Comparison of ENCODE assay signal across 8 mouse cellular contexts in genomic region chr15:99030585-99031387, GRCm38 (mm10). TPM values are rescaled to one million over a fixed set of nuclear protein-coding genes. Genes with fewer than 3 reads are reported as not detected.
DNase-seq lines count a peak whose midpoint lies in the region; ATAC-seq and TF ChIP-seq lines count a peak whose summit lies in the region.

No protein-coding gene starts in this region.

- peak overlapping the region; percentile 45 for H3K9ac ChIP-seq in hindbrain, embryonic 11.5 days (ENCODE audit: low read depth, low read length)
- H3K9ac ChIP-seq in limb, embryonic 15.5 days = peak overlapping the region; percentile 72
- no peak overlapping the region for H3K9ac ChIP-seq in midbrain, embryonic 15.5 days

- H3K27me3 ChIP-seq in embryonic facial prominence, embryonic 10.5 days (replicated peaks; ENCODE audit: low read depth, poor library complexity, severe bottlenecking) = no peaks in the 10 kb centered on the region
- H3K27me3 ChIP-seq in hindbrain, embryonic 11.5 days (ENCODE audit: control insufficient read depth, insufficient read depth, low read length) = peaks cover 6% of the 10 kb centered on the region
- no peaks in the 10 kb centered on the region for H3K27me3 ChIP-seq in limb, embryonic 15.5 days
- H3K27me3 ChIP-seq in midbrain, embryonic 15.5 days (replicated peaks) = peaks cover 3% of the 10 kb centered on the region; the same call in 1 of the 2 replicates

- WGBS in embryonic facial prominence, embryonic 10.5 days = 14% methylated on average over 26 of the region's 26 CpGs
- WGBS in hindbrain, embryonic 11.5 days = 20% methylated on average over 26 of the region's 26 CpGs
- 7% methylated on average over 26 of the region's 26 CpGs for WGBS in limb, embryonic 15.5 days
- WGBS in midbrain, embryonic 15.5 days = 15% methylated on average over 26 of the region's 26 CpGs

- H3K9me3 ChIP-seq in embryonic facial prominence, embryonic 10.5 days = no peaks in the 10 kb centered on the region
- no peaks in the 10 kb centered on the region for H3K9me3 ChIP-seq in hindbrain, embryonic 11.5 days (ENCODE audit: control insufficient read depth, low read length)
- no peaks in the 10 kb centered on the region for H3K9me3 ChIP-seq in limb, embryonic 15.5 days
- H3K9me3 ChIP-seq in midbrain, embryonic 15.5 days = no peaks in the 10 kb centered on the region

- peak overlapping the region; percentile 90 for H3K27ac ChIP-seq in gastrocnemius, adult 2 months
- H3K27ac ChIP-seq in embryonic facial prominence, embryonic 10.5 days (replicated peaks) = peak overlapping the region; percentile 90
- no peak overlapping the region for H3K27ac ChIP-seq in hindbrain, embryonic 11.5 days (ENCODE audit: low read depth, low read length)
- H3K27ac ChIP-seq in limb, embryonic 15.5 days = peak overlapping the region; percentile 92
- H3K27ac ChIP-seq in midbrain, embryonic 15.5 days = no peak overlapping the region

- peaks cover 19% of the 10 kb centered on the region for H3K36me3 ChIP-seq in embryonic facial prominence, embryonic 10.5 days (replicated peaks)
- H3K36me3 ChIP-seq in hindbrain, embryonic 11.5 days (ENCODE audit: control insufficient read depth, insufficient read depth, low read length) = no peaks in the 10 kb centered on the region
- peaks cover 14% of the 10 kb centered on the region for H3K36me3 ChIP-seq in limb, embryonic 15.5 days
- H3K36me3 ChIP-seq in midbrain, embryonic 15.5 days (replicated peaks) = no peaks in the 10 kb centered on the region

- peak overlapping the region; percentile 63 for H3K4me2 ChIP-seq in hindbrain, embryonic 11.5 days (replicated peaks; ENCODE audit: low read depth, low read length)
- H3K4me2 ChIP-seq in limb, embryonic 15.5 days = peak overlapping the region; percentile 60
- H3K4me2 ChIP-seq in midbrain, embryonic 15.5 days = peak overlapping the region; percentile 62

- peak; percentile 65 for DNase-seq in gastrocnemius, adult 2 months
- no peak for DNase-seq in gastrocnemius, postnatal 4 days (ENCODE audit: low spot score in 2 of 2)
- peak; percentile 45 for DNase-seq in embryonic facial prominence, embryonic 10.5 days (ENCODE audit: low spot score)
- DNase-seq in hindbrain, embryonic 11.5 days (ENCODE audit: low spot score) = no peak
- peak; percentile 28 for DNase-seq in thymus, postnatal 0 days (ENCODE audit: low spot score)
- no peak for DNase-seq in cerebellum, adult 11 months

- no peak for TF ChIP-seq CTCF in gastrocnemius, adult 2 months (IDR thresholded peaks at IDR 0.05)

- H3K4me1 ChIP-seq in embryonic facial prominence, embryonic 10.5 days = peaks cover 45% of the 10 kb centered on the region
- 0 out of 2 replicates have a peak, but pooled peaks cover 5% of the 10 kb centered on the region for H3K4me1 ChIP-seq in hindbrain, embryonic 11.5 days (replicated peaks; ENCODE audit: control insufficient read depth, insufficient read depth, low read length)
- peaks cover 33% of the 10 kb centered on the region for H3K4me1 ChIP-seq in limb, embryonic 15.5 days
- peaks cover 23% of the 10 kb centered on the region for H3K4me1 ChIP-seq in midbrain, embryonic 15.5 days

- intact Hi-C loops in gastrocnemius, adult 2 months (cut with DNase I) = no loop called here

- peak overlapping the region; percentile 89 for H3K4me3 ChIP-seq in gastrocnemius, adult 2 months
- H3K4me3 ChIP-seq in embryonic facial prominence, embryonic 10.5 days = peak overlapping the region; percentile 72
- peak overlapping the region; percentile 51 for H3K4me3 ChIP-seq in hindbrain, embryonic 11.5 days (ENCODE audit: low read depth, low read length)
- peak overlapping the region; percentile 71 for H3K4me3 ChIP-seq in limb, embryonic 15.5 days
- peak overlapping the region; percentile 30 for H3K4me3 ChIP-seq in midbrain, embryonic 15.5 days

- ATAC-seq in hindbrain, embryonic 11.5 days (ENCODE audit: low FRiP score) = no peak
- ATAC-seq in limb, embryonic 15.5 days (ENCODE audit: insufficient number of reproducible peaks, low FRiP score, low TSS enrichment, low read depth) = 0 out of 2 replicates have a peak, but pooled peaks have one; percentile 1
- ATAC-seq in midbrain, embryonic 15.5 days (replicated peaks) = no peak

RNA-seq across cellular contexts. Expression of gene Tuba1c, which starts 1.1 kb away (rescaled TPM):
- total RNA-seq in gastrocnemius, adult 2 months (2021) = 1 to 10 TPM; 7.1 to 7.7 TPM
- total RNA-seq in gastrocnemius, postnatal 4 days (2021) = 10 to 100 TPM; 62.2 to 80.4 TPM
- polyA plus RNA-seq in embryonic facial prominence, embryonic 10.5 days (2016; fragmentation: Nextera tagmentation; extraction: Ambion mirVana) = 141 and 144 TPM in 2 replicates
- polyA plus RNA-seq in hindbrain, embryonic 11.5 days (2014; fragmentation: Nextera tagmentation; extraction: Ambion mirVana) = 93.2 and 95.2 TPM in 2 replicates
- polyA plus RNA-seq in limb, embryonic 15.5 days (2015; fragmentation: Nextera tagmentation; extraction: Ambion mirVana) = 138 and 145 TPM in 2 replicates
- 16.4 and 20.5 TPM in 2 replicates for polyA plus RNA-seq in midbrain, embryonic 15.5 days (2015; fragmentation: Nextera tagmentation; extraction: Ambion mirVana)
- polyA plus RNA-seq in thymus, postnatal 0 days (2015; fragmentation: Nextera tagmentation; extraction: Ambion mirVana) = 153 and 156 TPM in 2 replicates

RNA-seq across cellular contexts. Expression of gene Prph, which starts 24.2 kb away (rescaled TPM):
- total RNA-seq in gastrocnemius, adult 2 months (2021) = 1 to 10 TPM in 1 of 2 experiments, under 1 TPM in 1; 0.31 to 1.2 TPM
- 1 to 10 TPM; 3.0 to 4.7 TPM for total RNA-seq in gastrocnemius, postnatal 4 days (2021)
- 3.7 and 6.3 TPM in 2 replicates for polyA plus RNA-seq in embryonic facial prominence, embryonic 10.5 days (2016; fragmentation: Nextera tagmentation; extraction: Ambion mirVana)
- polyA plus RNA-seq in hindbrain, embryonic 11.5 days (2014; fragmentation: Nextera tagmentation; extraction: Ambion mirVana) = 17.2 and 20.9 TPM in 2 replicates
- polyA plus RNA-seq in limb, embryonic 15.5 days (2015; fragmentation: Nextera tagmentation; extraction: Ambion mirVana) = 2.4 and 2.8 TPM in 2 replicates
- polyA plus RNA-seq in midbrain, embryonic 15.5 days (2015; fragmentation: Nextera tagmentation; extraction: Ambion mirVana) = 5.7 and 10.3 TPM in 2 replicates
- 0.99 and 1.1 TPM in 2 replicates for polyA plus RNA-seq in thymus, postnatal 0 days (2015; fragmentation: Nextera tagmentation; extraction: Ambion mirVana)

RNA-seq across cellular contexts. Expression of gene Troap, which starts 43.6 kb away (rescaled TPM):
- not detected for total RNA-seq in gastrocnemius, adult 2 months (2021)
- total RNA-seq in gastrocnemius, postnatal 4 days (2021) = 10 to 100 TPM in 1 of 2 experiments, 1 to 10 TPM in 1; 5.9 to 10.6 TPM
- 49.8 and 53.1 TPM in 2 replicates for polyA plus RNA-seq in embryonic facial prominence, embryonic 10.5 days (2016; fragmentation: Nextera tagmentation; extraction: Ambion mirVana)
- polyA plus RNA-seq in hindbrain, embryonic 11.5 days (2014; fragmentation: Nextera tagmentation; extraction: Ambion mirVana) = 19.1 and 22.9 TPM in 2 replicates
- 22.3 and 26.5 TPM in 2 replicates for polyA plus RNA-seq in limb, embryonic 15.5 days (2015; fragmentation: Nextera tagmentation; extraction: Ambion mirVana)
- polyA plus RNA-seq in midbrain, embryonic 15.5 days (2015; fragmentation: Nextera tagmentation; extraction: Ambion mirVana) = 4.9 and 6.6 TPM in 2 replicates
- 21.8 and 25.3 TPM in 2 replicates for polyA plus RNA-seq in thymus, postnatal 0 days (2015; fragmentation: Nextera tagmentation; extraction: Ambion mirVana)

RNA-seq across cellular contexts. Expression of gene C1ql4, which starts 56.8 kb away (rescaled TPM):
- not detected for total RNA-seq in gastrocnemius, adult 2 months (2021)
- not detected for total RNA-seq in gastrocnemius, postnatal 4 days (2021)
- 0.36 and 0.52 TPM in 2 replicates for polyA plus RNA-seq in embryonic facial prominence, embryonic 10.5 days (2016; fragmentation: Nextera tagmentation; extraction: Ambion mirVana)
- 10.2 and 12.4 TPM in 2 replicates for polyA plus RNA-seq in hindbrain, embryonic 11.5 days (2014; fragmentation: Nextera tagmentation; extraction: Ambion mirVana)
- not detected in 2 replicates for polyA plus RNA-seq in limb, embryonic 15.5 days (2015; fragmentation: Nextera tagmentation; extraction: Ambion mirVana)
- polyA plus RNA-seq in midbrain, embryonic 15.5 days (2015; fragmentation: Nextera tagmentation; extraction: Ambion mirVana) = 12.4 and 15.3 TPM in 2 replicates
- 0.18 TPM in 1 of 2 replicates, not detected in the other for polyA plus RNA-seq in thymus, postnatal 0 days (2015; fragmentation: Nextera tagmentation; extraction: Ambion mirVana)

Comparison
In these comparisons a context has a peak if more than half of its experiments do, and no peak if none do; other contexts are left out.
1. DNase-seq: peak in gastrocnemius, adult 2 months (single experiment), embryonic facial prominence, embryonic 10.5 days (single experiment) and thymus, postnatal 0 days (single experiment); none in gastrocnemius, postnatal 4 days (0 of 2), hindbrain, embryonic 11.5 days (single experiment) and cerebellum, adult 11 months (single experiment).
2. H3K27ac ChIP-seq: peak in gastrocnemius, adult 2 months (single experiment), embryonic facial prominence, embryonic 10.5 days (single experiment) and limb, embryonic 15.5 days (single experiment); none in hindbrain, embryonic 11.5 days (single experiment) and midbrain, embryonic 15.5 days (single experiment).
3. H3K4me3 ChIP-seq: peak in every context shown above with its lines; median percentile 89 in gastrocnemius, adult 2 months; 72 in embryonic facial prominence, embryonic 10.5 days; 71 in limb, embryonic 15.5 days; 51 in hindbrain, embryonic 11.5 days; 30 in midbrain, embryonic 15.5 days.
4. Peak in every context shown above with its lines, with median percentiles within 50 percentile points of each other: H3K4me2 ChIP-seq.